Mouse (Mus musculus) retina, embryonic 14.5 days (tissue): ENCODE measurements at regions not wholly inside any gene's neighbourhood (a gene's known extent, or its start where the extent isn't known, plus 50 kb on each side); places are given as distances from the start of the nearest gene placed in this dataset.
A peak's percentile ranks its signal among the peaks of the same experiment; 100 is the strongest.

ENCODE experiments used
- DNase-seq: peaks from one replicate; pipeline ENCODE4 v3.0.0-alpha.2; 2015; ENCODE audit warnings: low spot score

GRCm38 (mm10) chr11:33061570-33061969, 85.6 kb downstream of the Fgf18 start:
- DNase-seq: no peak

- no peak for DNase-seq
Observed at GRCm38 (mm10) chr11:33060352-33060751, 86.8 kb downstream of the Fgf18 start.

GRCm38 (mm10) chr11:33050216-33050615, 97.0 kb downstream of the Fgf18 start:
- no peak for DNase-seq

GRCm38 (mm10) chr11:33039854-33040792, 107.1 kb downstream of the Fgf18 start:
- DNase-seq: no peak

GRCm38 (mm10) chr11:33036367-33036766, 110.8 kb downstream of the Fgf18 start:
- no peak for DNase-seq

- no peak for DNase-seq
Observed at GRCm38 (mm10) chr11:33028920-33029319, 118.3 kb downstream of the Fgf18 start.

GRCm38 (mm10) chr11:33027121-33027520, 120.1 kb downstream of the Fgf18 start:
- DNase-seq: no peak

GRCm38 (mm10) chr11:33013229-33014185, 133.7 kb downstream of the Fgf18 start:
- no peak for DNase-seq

- DNase-seq: no peak
Observed at GRCm38 (mm10) chr11:33012384-33013160, 134.6 kb downstream of the Fgf18 start.

GRCm38 (mm10) chr11:33008611-33009010, 138.6 kb downstream of the Fgf18 start:
- DNase-seq: no peak

GRCm38 (mm10) chr11:33007826-33008530, 139.2 kb downstream of the Fgf18 start:
- no peak for DNase-seq

GRCm38 (mm10) chr11:33007366-33007765, 139.8 kb downstream of the Fgf18 start:
- DNase-seq: no peak

GRCm38 (mm10) chr11:33005183-33005582, 142.0 kb downstream of the Fgf18 start:
- no peak for DNase-seq

- DNase-seq: no peak
Observed at GRCm38 (mm10) chr11:33004603-33005002, 142.6 kb downstream of the Fgf18 start.

- no peak for DNase-seq
Observed at GRCm38 (mm10) chr11:32999684-33000255, 147.4 kb downstream of the Fgf18 start.

GRCm38 (mm10) chr11:32998687-32999605, 148.3 kb downstream of the Fgf18 start:
- DNase-seq: no peak

- DNase-seq: no peak
Observed at GRCm38 (mm10) chr11:32994391-32994790, 152.8 kb downstream of the Fgf18 start.

- DNase-seq: peak; percentile 5
Observed at GRCm38 (mm10) chr11:32993439-32993838, 153.8 kb downstream of the Fgf18 start.

- DNase-seq: no peak
Observed at GRCm38 (mm10) chr11:32991036-32991616, 156.1 kb downstream of the Fgf18 start.
